Mouse (Mus musculus) heart, postnatal 36 days (tissue): ENCODE measurements around the gene Sacs. TPM values are rescaled to one million over a fixed set of nuclear protein-coding genes. Genes with fewer than 3 reads are reported as not detected.
"Not testable (repeated sequence)": the region's sequence is repeated elsewhere in the genome, so short reads cannot be mapped to it uniquely, and the experiment has no call there.

Source experiments
- DNase-seq, 2 experiments: peaks; one replicate each; pipeline ENCODE4 v3.0.0; 2021 to 2022
- intact Hi-C: fragments of 180-260 bp; cut with DNase I; formaldehyde crosslinking; loops from one replicate; pipeline ENCODE4 v1.15.1; 2025
- total RNA-seq, 2 experiments: library from RNA; stranded (reverse); gene quantifications; 2 replicates each; pipeline ENCODE4 v1.2.3; 2021

Sacs gene
- 10 to 100 TPM; 27.0 to 31.9 TPM for total RNA-seq

DNA sequence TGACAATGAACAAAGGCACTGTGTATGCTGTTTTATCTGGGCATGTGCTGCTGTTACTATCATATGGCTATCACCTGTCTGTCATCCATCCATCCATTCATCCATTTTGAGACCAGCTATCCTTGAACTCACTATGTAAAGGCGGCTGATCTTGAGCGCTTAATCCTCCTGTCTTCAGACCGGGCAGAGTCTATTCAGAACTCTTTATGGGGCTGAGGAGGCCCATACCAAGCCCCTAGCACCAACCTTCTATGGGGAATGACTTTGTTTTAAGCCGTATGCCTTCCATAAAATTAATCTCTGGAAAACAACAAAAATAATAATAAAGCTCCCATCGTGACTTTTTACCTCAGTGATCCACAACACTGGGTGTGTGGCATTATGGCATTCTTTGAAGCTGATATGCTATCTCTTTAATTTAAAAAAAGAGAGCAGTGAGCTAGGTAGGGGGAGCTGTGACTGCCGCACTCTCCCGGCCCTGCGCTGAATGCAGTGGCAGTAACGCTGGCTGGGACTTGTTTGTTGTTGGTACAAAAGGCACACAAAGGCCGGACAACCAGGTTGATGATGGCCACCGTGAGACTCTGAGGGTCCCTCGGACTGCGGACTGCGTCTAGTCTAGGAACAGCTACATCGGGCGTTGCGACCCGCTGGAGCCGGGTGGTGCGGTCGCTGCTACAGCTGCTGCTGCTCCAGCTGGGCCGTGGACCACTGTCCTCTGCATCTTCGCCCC lies at the start of gene Sacs:
Gene Sacs, plus strand, starts transcription at position 464 of the 733 bp plus-strand sequence.
- DNase-seq, result peak in 1 of 2 experiments; percentile 32
- intact Hi-C loops, result loop anchor here (10.0 kb wide), 1 partner anchor 157 kb away; no protein-coding TSS in a partner anchor

DNA sequence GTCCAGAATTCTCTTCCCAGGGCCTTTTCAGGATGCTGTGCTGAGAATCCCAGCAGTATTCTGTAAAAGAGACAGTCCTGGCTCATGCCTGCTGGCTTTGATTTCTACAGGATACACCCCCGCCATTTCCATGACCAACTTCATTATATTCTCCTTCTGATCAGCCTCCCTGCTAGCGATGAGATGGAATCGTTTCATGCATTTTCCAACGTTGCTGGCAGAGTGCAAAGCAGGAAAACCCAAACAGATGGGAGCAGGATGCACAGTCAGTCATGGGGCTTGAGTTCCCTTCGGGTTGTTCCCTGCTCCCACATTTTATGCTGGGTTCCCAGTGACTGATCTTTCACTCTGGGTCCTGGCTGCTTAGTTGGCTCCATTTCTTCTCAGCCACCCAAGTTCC lies 47.3 kb upstream of the Sacs start:
- no peak for DNase-seq
- intact Hi-C loops, result no loop called here

DNA sequence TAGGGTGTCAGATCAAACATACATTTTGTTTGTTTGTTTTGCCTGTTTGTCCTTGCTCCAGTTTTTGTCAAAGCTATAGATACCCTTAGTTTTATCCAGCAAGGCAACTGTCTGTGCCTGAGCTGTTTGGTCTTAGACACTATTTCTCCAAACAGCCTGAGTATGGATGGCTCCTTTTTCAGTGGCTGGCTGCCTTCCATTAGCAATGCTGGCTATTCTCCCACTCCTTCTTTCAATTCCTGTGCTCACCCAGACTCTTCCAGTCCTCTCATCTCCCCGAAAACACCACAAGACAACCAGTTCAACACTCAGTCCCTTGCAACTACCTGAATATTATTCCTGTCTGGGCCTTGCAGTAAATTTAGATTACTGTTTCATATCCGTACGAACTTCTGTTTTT lies 46.2 kb upstream of the Sacs start:
- intact Hi-C loops, result no loop called here
- DNase-seq, result peak in 1 of 2 experiments; percentile 18

DNA sequence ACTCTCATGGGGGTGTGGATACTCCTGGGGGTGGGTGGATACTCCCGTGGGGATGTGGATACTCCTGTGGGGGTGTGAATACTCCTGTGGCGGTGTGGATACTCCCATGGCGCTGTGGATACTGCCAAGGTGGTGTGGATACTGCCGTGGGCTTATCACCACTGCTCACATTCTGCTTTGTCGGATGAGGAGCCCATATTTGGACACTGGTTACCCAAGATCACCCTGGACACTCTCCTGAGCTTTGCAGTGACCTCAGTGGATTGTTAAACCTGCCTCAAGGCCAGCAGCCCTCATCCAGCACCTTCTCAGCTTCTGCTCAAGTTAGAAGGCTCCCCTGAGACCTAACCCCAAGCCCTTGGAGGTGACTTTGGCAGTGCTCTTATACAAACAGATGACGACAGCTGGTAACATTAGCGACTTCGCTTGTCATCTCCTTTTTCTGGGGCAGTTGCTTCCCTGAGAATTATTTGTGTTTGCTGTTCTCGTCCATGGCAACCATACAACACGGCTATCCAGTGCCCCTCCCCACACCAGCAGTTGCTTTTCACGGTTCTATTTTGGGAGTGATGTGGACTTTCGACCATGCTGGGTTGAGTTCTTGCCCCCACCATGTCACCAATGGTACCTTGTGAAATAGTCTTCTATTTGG lies 40.2 kb upstream of the Sacs start:
- intact Hi-C loops, result loop anchor here (2.0 kb wide), 1 partner anchor 55 kb away; no protein-coding TSS in a partner anchor
- peak; percentile 9 to 36 for DNase-seq

DNA sequence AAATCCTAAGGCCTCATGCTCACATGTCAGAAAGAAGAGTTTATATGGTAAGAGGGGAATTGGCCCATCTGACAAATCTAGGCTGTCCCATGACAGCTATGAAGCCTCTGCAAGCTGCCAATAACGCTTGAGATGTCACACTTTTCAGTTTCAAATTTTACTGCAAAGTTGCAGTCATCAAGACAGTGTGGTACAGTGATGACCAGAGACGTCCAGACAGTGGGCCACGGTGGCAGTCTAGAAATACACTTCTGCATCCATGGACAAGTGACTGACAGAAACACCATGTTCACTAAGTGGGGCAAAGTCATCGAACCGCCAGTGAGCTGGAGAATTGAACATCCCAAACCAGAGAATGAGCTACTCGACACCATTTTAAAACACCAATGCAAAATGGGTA lies 37.5 kb upstream of the Sacs start:
- intact Hi-C loops, result no loop called here
- no peak for DNase-seq

DNA sequence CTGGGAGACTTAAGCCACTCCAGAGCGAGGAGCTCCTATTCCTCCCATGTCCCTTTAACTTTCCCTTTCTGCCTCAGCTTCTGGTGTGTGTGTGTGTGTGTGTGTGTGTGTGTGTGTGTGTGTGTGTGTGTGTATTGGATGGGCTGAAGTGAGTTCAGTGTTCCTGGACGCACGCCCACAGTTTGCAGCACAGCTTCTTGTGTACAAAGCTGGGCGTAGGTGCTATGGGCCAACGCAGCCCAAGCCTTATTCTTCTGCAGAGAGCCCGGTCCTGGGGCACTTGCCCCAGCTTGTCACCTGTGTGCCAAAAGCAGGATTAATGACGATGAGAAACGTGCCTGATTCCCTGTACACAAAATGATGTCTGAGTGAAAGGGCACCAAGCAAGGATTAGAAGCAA lies 31.9 kb upstream of the Sacs start:
- no peak for DNase-seq
- intact Hi-C loops, result no loop called here

DNA sequence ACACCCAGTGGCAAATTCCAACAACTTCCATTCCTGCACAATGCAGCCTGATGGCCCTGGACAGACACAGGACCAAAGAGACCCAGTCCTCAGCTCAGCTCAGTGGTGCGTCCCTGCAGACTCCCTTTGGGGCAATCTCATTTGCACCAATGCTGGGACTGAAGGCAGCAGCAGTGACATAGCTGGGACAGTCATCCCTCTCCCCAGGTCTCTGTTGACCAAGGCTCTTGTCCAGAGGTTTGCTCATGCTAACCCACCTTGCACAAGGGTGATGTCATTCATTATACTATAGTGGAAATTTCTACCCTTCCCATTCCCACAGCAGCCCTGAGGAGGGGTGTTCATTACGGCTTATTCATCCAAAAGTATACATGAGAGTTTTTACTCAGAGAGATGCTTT lies 29.6 kb upstream of the Sacs start:
- intact Hi-C loops, result no loop called here

DNA sequence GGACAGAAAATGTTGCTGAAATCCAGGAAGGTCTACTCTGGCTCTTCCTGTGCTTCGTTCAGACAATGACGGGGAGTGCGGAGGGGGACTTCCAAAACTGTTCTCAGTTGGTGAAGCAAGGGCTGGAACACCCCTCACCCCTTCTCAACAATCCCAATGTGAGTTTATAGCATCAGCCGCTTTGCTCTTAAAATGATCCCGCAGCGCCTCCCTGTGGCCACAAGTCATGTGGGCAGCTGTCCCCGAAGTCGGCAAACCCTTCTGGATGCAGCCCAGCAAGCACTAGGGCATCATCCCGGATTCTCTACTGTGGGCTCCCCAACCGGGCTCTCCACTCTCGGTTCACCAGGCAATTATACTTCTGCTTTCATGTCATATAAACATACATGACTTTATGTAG lies 25.9 kb upstream of the Sacs start:
- peak; percentile 71 to 85 for DNase-seq
- intact Hi-C loops, result loop anchor here (1.0 to 5.0 kb wide), 2 partner anchors 313 to 400 kb away; no protein-coding TSS in a partner anchor

More for the DNA sequence above, 29.6 kb upstream of the Sacs start:
- DNase-seq, result no peak

DNA sequence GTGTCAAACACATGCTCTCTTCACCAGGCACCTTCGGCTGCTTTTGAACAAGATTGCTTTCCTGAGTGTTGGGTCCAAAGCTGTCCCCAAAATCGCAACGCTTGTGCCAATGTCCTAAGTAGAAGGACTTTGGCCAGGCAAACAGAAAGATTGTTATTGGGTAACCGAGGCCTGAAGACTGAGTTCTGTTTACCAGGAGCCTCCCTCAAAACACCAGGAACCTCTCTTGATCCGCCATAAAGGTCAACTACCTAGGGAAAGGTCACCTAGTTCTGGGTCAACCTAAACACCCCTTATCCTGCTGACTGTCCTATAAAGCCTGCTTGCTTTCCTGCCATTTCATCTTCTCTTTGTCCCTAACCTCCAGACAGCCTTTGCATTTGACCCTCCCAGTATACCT lies 13.5 kb upstream of the Sacs start:
- intact Hi-C loops, result no loop called here
- DNase-seq, result no peak

DNA sequence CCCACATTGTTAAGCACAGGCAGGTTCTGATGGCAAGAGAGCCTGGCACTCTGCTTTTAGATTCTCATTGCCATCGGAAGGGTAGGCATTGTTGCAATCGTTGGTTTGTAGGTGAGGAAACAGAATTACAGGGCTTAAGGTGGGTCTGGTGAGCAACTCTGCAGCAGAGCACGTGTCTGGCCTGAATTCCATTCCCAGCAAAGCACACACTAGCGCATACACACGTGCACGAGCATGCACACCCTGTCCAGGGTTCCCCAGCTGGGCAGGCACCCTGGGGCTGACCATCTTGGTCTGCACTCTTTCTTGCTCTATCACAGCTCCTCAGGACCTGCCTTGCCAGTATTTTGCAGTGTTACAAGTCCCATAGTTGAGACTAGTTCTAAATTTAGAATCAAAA lies 13.1 kb upstream of the Sacs start:
- intact Hi-C loops, result no loop called here
- no peak for DNase-seq

DNA sequence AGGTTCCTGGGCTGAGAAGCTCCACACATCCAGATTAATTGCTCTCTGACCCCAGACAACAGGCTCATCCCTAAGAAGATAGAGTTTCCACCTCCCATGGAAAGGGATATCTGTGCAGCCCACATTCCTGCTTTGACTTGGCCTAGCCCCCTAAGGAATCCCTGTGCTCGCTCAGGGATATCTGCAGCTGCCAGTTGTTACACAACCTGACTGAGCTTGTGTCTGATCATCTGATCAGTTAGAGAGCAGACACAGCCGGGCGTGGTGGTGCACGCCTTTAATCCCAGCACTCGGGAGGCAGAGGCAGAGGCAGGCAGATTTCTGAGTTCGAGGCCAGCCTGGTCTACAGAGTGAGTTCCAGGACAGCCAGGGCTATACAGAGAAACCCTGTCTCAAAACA lies 10.9 kb upstream of the Sacs start:
- DNase-seq, intact Hi-C loops: not testable (repeated sequence)

DNA sequence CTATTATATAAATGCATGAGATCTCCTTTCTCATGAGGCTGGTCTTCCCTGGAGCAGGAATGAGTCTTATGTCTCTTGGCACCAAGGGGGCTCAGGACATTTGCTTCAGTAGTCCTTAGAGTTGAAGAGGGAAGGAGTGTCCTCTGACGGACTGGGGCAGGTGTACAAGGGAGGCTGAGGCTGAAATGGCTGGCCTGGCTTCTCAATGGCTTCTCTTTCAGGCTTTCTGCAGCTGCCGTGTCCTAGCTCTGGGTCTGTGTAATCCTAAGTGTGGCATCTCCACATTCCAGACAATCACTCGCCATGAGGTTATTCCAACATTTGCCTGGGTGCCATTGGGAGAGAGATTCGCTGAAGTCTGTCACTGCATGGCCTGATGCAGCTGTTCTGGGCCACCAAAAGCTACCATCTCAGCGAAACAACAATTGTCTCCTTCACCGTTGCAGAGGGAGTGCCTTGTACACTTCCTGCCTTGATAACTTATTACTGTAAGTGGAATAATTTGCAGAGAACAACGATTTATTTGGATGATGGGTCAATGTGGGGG lies 9.2 kb upstream of the Sacs start:
- no peak for DNase-seq
- intact Hi-C loops, result no loop called here

DNA sequence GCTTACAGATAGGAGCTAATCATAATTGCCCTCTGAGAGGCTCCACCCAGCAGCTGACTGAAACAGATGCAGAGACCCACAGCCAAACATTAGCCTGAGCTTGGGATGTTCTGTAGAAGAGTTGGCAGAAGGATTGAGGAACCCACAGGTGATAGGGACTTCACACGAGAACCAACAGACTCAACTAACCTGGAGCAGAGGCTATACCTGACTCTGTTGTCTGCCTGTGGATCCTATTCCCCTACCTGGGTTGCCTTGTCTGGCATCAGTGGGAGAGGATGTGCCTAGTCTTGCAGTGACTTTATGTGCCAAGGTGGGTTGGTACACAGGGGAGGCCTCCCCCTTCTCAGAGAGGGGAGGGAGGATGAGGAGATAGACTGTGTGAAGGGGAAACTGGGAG lies 5.7 kb upstream of the Sacs start:
- no peak for DNase-seq
- intact Hi-C loops, result loop anchor here (10.0 kb wide), 1 partner anchor 162 kb away; no protein-coding TSS in a partner anchor

DNA sequence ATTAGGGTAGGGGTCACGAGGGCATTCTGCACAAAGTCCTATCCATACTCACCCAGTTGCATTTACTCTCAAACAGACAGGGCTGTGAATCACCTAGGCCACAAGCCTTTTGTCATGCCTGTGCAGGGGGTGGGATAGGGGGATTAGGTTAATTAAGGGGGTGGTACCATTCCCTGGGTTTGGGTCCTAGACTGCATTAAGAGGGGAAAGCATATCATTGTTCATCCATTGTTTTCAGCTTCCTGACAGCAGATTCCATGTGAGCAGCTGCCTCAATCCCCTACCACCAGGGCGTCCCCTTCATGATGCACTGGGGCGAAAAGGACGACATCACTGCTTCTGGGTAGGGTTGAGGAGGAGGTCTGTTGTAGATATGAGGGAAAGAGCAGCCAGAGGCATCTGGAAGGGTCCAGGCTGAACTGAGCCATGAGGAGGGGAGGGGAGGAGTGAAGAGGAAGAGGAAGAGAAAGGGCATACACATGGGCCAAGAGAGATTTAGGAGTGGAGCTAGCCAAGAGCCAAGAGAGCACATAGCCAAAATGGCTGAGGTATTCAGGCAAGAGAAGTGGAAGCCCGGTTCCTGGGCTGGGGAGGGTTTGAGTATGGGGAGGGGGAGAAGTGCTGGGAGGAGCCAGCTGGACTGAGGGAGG lies 3.8 kb upstream of the Sacs start:
- intact Hi-C loops, result loop anchor here (10.0 kb wide), 1 partner anchor 160 kb away; no protein-coding TSS in a partner anchor
- no peak for DNase-seq

DNA sequence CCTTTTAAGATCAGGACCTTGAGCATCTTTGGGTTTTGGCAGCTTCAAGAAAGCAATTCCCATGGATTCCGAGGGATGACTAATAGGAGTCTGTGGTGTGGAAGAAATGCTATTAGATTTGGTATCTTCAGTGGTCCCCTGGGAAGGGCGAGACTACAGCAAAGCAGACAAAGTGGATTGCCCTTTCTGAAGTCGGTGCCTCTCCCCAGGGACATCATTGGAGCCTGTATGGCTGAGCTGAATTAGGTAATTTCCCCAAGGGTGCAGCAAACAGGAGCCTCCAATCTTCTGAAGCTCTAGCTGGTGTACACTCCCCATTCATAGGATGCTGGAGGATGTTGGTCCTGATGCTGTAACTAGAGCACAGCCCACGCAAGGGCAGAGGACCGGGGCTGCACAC lies 847 bp upstream of the Sacs start:
- no peak for DNase-seq
- intact Hi-C loops, result loop anchor here (10.0 kb wide), 1 partner anchor 157 kb away; no protein-coding TSS in a partner anchor

DNA sequence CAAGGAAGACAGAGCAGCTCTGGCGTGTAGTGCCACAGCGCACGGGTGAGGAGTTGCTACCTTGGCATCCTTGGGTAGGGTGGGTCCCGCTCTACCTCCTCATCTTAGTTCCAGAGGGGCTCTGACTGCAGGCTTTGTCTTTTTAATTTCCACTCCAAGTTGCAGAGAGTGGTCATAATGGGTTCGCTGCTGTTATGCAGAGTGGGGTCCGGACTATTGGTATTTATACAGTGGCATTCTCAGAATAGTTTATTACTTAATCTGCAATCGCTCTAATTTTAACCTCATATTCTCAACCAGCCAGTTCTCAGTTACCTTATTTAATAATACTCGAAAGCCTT lies 440 bp downstream of the Sacs start:
- intact Hi-C loops, result loop anchor here (1.0 to 10.0 kb wide), 2 partner anchors 35 to 156 kb away; no protein-coding TSS in a partner anchor
- DNase-seq, result no peak

DNA sequence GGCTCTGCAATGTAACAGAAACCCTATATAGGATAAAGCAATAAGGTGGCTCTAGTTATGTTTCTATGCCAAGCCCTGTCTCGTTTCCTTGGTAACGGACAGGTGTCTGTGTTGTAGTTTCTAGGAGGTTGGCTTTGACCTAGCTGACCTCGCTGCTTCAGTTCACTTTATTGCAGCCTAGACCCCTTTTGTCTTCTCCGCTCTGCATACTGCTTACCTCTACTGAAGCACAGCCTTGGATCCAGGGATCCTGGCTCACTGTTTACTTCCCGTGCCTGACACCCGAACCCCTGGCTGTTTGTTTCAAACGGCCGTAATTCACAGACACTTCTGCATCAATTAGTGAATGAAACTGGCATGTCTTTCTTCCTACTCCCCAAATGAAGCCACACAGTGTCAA lies 5.1 kb downstream of the Sacs start:
- DNase-seq, result no peak
- intact Hi-C loops, result no loop called here

DNA sequence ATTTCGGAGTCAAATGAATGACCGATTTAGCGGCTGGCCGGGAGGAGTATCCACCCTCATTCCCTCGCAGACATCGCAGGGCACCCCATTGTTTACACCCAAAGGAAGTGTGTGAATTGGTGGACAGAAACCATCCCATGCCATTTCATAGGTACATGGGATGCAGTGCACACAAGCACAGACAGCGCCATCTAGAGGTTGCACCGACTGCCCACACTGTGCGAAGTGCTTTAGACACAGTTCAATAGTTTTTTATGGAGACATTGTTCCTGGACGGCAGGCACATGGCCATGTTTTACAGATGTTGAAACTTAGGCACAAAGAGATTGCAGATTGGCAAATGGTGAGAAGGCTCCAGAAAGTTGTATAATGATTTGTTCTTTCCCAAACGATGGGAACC lies 5.6 kb downstream of the Sacs start:
- no peak for DNase-seq
- intact Hi-C loops, result no loop called here

DNA sequence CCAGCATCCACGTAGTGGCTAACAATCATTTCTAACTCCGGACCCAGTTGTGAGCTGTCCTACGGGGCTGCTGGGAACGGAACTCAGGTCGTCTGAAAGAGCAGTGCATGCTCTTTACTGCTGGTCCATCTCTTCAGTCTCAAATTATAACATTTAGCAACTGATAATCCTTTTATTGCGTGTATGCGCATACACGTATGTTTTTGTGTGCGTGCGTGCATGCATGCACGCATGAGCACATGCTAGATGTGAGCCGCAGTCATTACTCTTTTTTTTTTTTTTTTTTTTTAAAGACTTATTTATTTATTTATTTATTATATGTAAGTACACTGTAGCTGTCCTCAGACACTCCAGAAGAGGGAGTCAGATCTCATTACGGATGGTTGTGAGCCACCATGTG lies 12.2 kb downstream of the Sacs start:
- DNase-seq, intact Hi-C loops: not testable (repeated sequence)

DNA sequence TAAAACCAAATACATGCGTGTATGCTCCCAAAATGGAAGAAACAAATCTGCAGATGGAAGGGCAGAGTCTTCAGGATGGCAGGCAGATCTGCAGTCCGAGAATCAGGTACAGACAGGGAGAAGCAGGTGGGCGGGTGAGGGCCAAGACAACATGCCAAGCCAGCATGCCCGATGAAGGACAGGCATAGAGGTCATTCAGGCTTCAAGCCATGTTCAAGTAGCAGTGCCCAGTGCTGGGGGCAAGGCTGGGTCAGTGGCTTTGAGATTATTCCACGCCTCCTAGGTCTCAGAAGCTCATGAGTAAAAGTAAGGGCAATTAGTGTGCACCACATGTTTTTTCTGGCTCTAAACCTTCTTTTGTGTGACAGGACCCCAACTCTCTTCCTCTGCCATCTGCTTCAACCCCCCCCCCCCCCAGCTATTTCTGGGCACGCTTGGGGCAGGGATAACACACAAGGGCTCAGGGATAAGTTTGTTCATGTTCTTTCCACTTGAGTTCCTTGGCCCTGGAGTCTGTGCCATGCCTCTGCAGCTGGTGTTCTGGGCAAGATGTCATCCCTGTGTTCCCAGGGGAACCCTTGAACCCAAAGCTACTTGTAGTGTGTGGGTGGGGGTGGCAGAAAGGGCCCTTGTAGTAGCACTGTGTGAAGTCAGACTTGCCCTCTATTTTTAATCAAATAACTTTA lies 16.8 kb downstream of the Sacs start:
- no peak for DNase-seq

DNA sequence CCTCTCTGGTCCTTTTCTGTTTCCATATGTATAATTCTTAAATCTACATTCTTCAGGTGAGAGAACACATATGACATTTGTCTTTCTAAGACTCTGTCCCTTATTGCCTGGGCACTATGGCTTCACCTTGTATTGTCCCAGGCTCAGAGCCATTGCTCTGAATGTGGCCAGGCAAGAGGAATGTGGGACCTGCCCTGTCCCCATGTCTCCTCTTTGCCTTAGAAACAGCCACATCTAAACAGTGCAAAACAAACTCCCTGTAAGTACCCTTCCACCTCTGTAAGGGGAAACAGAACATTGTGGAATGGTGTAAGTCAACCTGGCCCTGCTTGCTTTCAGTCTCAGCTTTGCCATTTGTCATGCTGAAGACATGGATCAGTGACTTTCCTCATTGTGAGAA lies 17.4 kb downstream of the Sacs start:
- DNase-seq, result no peak
- intact Hi-C loops, result no loop called here

More for the DNA sequence above, 16.8 kb downstream of the Sacs start:
- intact Hi-C loops, result no loop called here
